Mouse (Mus musculus) kidney, adult 2 months (tissue): ENCODE results near the gene Thrap3.

Experiments
- CTCF ChIP-seq: fragments of 200-500 bp; conservative IDR thresholded peaks from 2 replicates; pipeline ENCODE4 v1.5.1; 2011; ENCODE audit warnings: low read depth, mild to moderate bottlenecking, control low read depth, low read length, moderate library complexity, mixed read lengths; ENCODE audit not compliant: insufficient read depth, insufficient read length
- POLR2A ChIP-seq: fragments of 200-500 bp; IDR thresholded peaks from one replicate; pipeline ENCODE4 v1.6.1; 2011; ENCODE audit warnings: low read depth, low read length, control low read depth

GRCm38 (mm10) chr4:126194216-126194615 is 8.3 kb downstream of the Thrap3 start:
- TF ChIP-seq CTCF (no peak), POLR2A (no peak)
